Mouse (Mus musculus) intestine, postnatal 0 days (tissue): ENCODE data around the gene Zfp595. TPM values are rescaled to one million over a fixed set of nuclear protein-coding genes. Genes with fewer than 3 reads are reported as not detected.

Experiments
- ATAC-seq: fragments of 200-750 bp; cut with Nextera tagmentation; 2 replicates; pipeline ENCODE4 v1.8.0; 2017; ENCODE audit warnings: mild to moderate bottlenecking, moderate TSS enrichment, moderate library complexity
- H3K27ac ChIP-seq: fragments of 300-500 bp; sonication (generic); 2 replicates; pipeline ENCODE4 v1.5.1; 2014; ENCODE audit warnings: mild to moderate bottlenecking, low read depth, low read length, moderate library complexity
- H3K27me3 ChIP-seq: fragments of 300-500 bp; sonication (generic); replicated peaks from 2 replicates; pipeline ENCODE4 v1.6.1; 2014; ENCODE audit warnings: low read length, mixed read lengths; ENCODE audit not compliant: control insufficient read depth, insufficient read depth
- H3K36me3 ChIP-seq: fragments of 300-500 bp; sonication (generic); 2 replicates; pipeline ENCODE4 v1.6.1; 2014; ENCODE audit warnings: mild to moderate bottlenecking, moderate library complexity; ENCODE audit not compliant: control insufficient read depth, insufficient read depth
- H3K4me1 ChIP-seq: fragments of 300-500 bp; sonication (generic); replicated peaks from 2 replicates; pipeline ENCODE4 v1.6.1; 2014; ENCODE audit warnings: antibody characterized with exemption, low read length, mixed read lengths; ENCODE audit not compliant: control insufficient read depth, insufficient read depth
- H3K4me2 ChIP-seq: fragments of 300-500 bp; sonication (generic); replicated peaks from 2 replicates; pipeline ENCODE4 v1.6.1; 2014; ENCODE audit warnings: low read depth, mild to moderate bottlenecking, moderate library complexity
- H3K4me3 ChIP-seq: fragments of 300-500 bp; sonication (generic); 2 replicates; pipeline ENCODE4 v1.5.1; 2014; ENCODE audit warnings: low read depth, low read length
- H3K9ac ChIP-seq: fragments of 300-500 bp; sonication (generic); 2 replicates; pipeline ENCODE4 v1.6.1; 2014; ENCODE audit warnings: mild to moderate bottlenecking, low read depth, low read length
- H3K9me3 ChIP-seq: fragments of 300-500 bp; sonication (generic); 2 replicates; pipeline ENCODE4 v1.6.1; 2016; ENCODE audit warnings: mixed run types; ENCODE audit not compliant: control insufficient read depth
- CTCF ChIP-seq: sonication (generic); IDR thresholded peaks from 2 replicates; pipeline ENCODE4 v1.5.1; 2016; ENCODE audit warnings: low read depth, mild to moderate bottlenecking, control low read depth, antibody characterized with exemption, moderate library complexity
- WGBS: fragments of 180-500 bp; shearing (Covaris S2); extraction: QIAGEN DNeasy Blood & Tissue Kit; methylation state at CpG from one replicate; pipeline ENCODE4 v1.1.7; 2014; 5-methylcytosine and 5-hydroxymethylcytosine counted together
- polyA plus RNA-seq: library from polyadenylated mRNA; unstranded; fragments of >200 nt; fragmentation: Nextera tagmentation; extraction: Ambion mirVana; gene quantifications from 2 replicates; pipeline ENCODE4 v1.2.1, GENCODE M21; 2015

Gene Zfp595
- polyA plus RNA-seq, 1 experiment from 2014 or later, result 1.1 TPM

GRCm38 (mm10) chr13:67268568-67269369 lies 63.6 kb downstream of the Zfp595 start:
- Histone ChIP-seq H3K36me3 (no peaks in the 10 kb centered on the region), H3K4me2 (peak overlapping the region; percentile 72), H3K9ac (peak overlapping the region; percentile 54), H3K9me3 (no peaks in the 10 kb centered on the region; the same call in 1 of the 2 replicates), H3K27me3 (no peaks in the 10 kb centered on the region), H3K4me3 (peak overlapping the region; percentile 59), H3K4me1 (no peaks in the 10 kb centered on the region), H3K27ac (no peak overlapping the region)
- TF ChIP-seq CTCF, result no peak
- ATAC-seq, result peak; percentile 96
- WGBS, result 6% methylated on average over 18 of the region's 18 CpGs

Other genes with a start within 250 kb of the Zfp595 start
- 1.3 and 1.6 TPM in 2 replicates for gene Zfp708, start 234.6 kb downstream of the Zfp595 start, polyA plus RNA-seq
- gene Gm28557, start 224.0 kb downstream of the Zfp595 start, polyA plus RNA-seq, result 1.2 and 1.3 TPM in 2 replicates
- 0.12 and 0.18 TPM in 2 replicates for gene Rslcan18, start 216.3 kb downstream of the Zfp595 start, polyA plus RNA-seq
- 0.57 and 0.60 TPM in 2 replicates for gene Zfp759, start 210.9 kb downstream of the Zfp595 start, polyA plus RNA-seq
- gene Rsl1, start 159.4 kb downstream of the Zfp595 start, polyA plus RNA-seq, result 2.9 and 3.9 TPM in 2 replicates
- 1.2 and 1.5 TPM in 2 replicates for gene Zfp455, start 138.1 kb downstream of the Zfp595 start, polyA plus RNA-seq
- gene Zfp458, start 54.1 kb downstream of the Zfp595 start, polyA plus RNA-seq, result 0.77 and 1.1 TPM in 2 replicates
- 0.27 and 0.46 TPM in 2 replicates for gene Zfp457, start 26.1 kb downstream of the Zfp595 start, polyA plus RNA-seq
- 0.26 TPM in 1 of 2 replicates, not detected in the other for gene Gm28044, start 28.0 kb upstream of the Zfp595 start, polyA plus RNA-seq
- gene Zfp953, start 28.0 kb upstream of the Zfp595 start, polyA plus RNA-seq, result 0.83 and 0.90 TPM in 2 replicates
- 0.38 and 0.42 TPM in 2 replicates for gene Gm28041, start 43.2 kb upstream of the Zfp595 start, polyA plus RNA-seq
- gene Zfp456, start 43.2 kb upstream of the Zfp595 start, polyA plus RNA-seq, result 1.1 and 1.4 TPM in 2 replicates
- 4.1 and 5.0 TPM in 2 replicates for gene Zfp429, start 67.2 kb upstream of the Zfp595 start, polyA plus RNA-seq
- 1.1 and 1.2 TPM in 2 replicates for gene Zfp459, start 88.8 kb upstream of the Zfp595 start, polyA plus RNA-seq
- 3.0 and 3.2 TPM in 2 replicates for gene Zfp874a, start 119.1 kb upstream of the Zfp595 start, polyA plus RNA-seq
- gene Zfp874b, start 151.7 kb upstream of the Zfp595 start, polyA plus RNA-seq, result 1.2 and 1.3 TPM in 2 replicates
- 4.1 and 4.7 TPM in 2 replicates for gene Zfp58, start 168.0 kb upstream of the Zfp595 start, polyA plus RNA-seq
- gene Gm26965, start 193.6 kb upstream of the Zfp595 start, polyA plus RNA-seq, result not detected in 2 replicates
- 23.2 and 23.9 TPM in 2 replicates for gene Zfp87, start 193.6 kb upstream of the Zfp595 start, polyA plus RNA-seq
- 2.9 and 3.7 TPM in 2 replicates for gene Zfp748, start 221.3 kb upstream of the Zfp595 start, polyA plus RNA-seq